Mouse (Mus musculus): Measurements from ENCODE around the gene Tmem165. TPM values are rescaled to one million over a fixed set of nuclear protein-coding genes. Genes with fewer than 3 reads are reported as not detected.

The Tmem165 gene
- polyA plus RNA-seq, 1 experiment from 2014 or later = 59.6 TPM

DNA sequence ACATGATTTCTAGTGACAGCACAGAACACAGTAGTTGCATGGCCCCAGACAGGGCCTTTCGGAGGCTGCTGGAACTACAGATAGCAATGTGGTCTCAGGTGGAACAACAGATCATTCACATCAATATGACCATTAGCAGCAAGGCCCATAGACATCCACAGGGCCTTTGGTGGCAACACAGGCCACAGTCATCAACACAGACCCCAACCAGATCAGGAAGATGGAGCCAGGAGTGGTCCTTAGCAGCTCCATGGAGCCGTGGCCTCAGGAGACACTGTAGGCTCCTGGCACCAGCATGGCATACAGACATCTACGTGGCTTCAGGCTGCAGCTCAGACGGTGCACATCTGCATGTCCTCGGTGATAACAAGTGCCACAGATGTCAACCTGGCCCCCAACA is 20.8 kb upstream of the Tmem165 start:
- no peak overlapping the region for H3K4me3 ChIP-seq (replicated peaks; ENCODE audit: low read length)
- no peak overlapping the region for H3K4me2 ChIP-seq (ENCODE audit: low read depth, low read length)
- H3K4me1 ChIP-seq (ENCODE audit: control insufficient read depth, insufficient read depth, low read length) = no peaks in the 10 kb centered on the region
- H3K9ac ChIP-seq (ENCODE audit: low read length) = no peak overlapping the region
- WGBS = 78% methylated on average over 5 of the region's 5 CpGs
- no peak overlapping the region for H3K27ac ChIP-seq (ENCODE audit: low read length)
- no peak for ATAC-seq (ENCODE audit: insufficient read depth, low FRiP score)
- H3K36me3 ChIP-seq (ENCODE audit: control insufficient read depth, insufficient read depth, low read length) = no peaks in the 10 kb centered on the region
- H3K9me3 ChIP-seq (replicated peaks; ENCODE audit: control insufficient read depth, low read length) = no peaks in the 10 kb centered on the region
- no peaks in the 10 kb centered on the region for H3K27me3 ChIP-seq (ENCODE audit: control insufficient read depth, insufficient read depth, low read length)

DNA sequence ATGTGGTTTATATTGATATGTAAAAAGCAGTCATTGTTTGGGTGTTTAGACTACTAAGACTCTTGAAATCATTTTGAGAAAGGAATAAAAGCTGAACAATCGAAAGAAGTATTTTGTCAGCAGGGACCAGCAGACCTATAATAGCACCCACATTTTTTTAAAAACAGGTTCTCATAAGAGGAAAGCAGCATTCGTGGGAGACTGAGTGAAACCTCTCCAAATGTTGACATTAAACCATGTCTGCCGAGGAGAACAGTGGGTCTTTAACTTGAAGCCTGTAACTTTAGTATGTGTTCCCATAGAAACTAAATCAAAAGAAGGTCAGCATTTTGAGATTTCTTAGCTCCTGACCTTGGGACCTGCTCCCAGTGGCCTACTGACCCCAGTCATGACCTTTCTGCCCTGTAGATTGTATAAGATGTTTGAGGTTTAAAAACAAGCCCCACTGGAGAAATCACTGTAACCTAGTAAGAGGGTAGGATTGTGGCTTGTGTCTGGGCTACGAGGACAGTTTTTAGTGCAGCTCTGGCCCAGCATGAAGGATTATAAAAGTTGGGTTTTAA is 19.8 kb upstream of the Tmem165 start:
- Histone ChIP-seq H3K27ac (ENCODE audit: low read length) (no peak overlapping the region), H3K4me3 (replicated peaks; ENCODE audit: low read length) (no peak overlapping the region), H3K36me3 (ENCODE audit: control insufficient read depth, insufficient read depth, low read length) (no peaks in the 10 kb centered on the region), H3K9ac (ENCODE audit: low read length) (no peak overlapping the region), H3K27me3 (ENCODE audit: control insufficient read depth, insufficient read depth, low read length) (no peaks in the 10 kb centered on the region), H3K9me3 (replicated peaks; ENCODE audit: control insufficient read depth, low read length) (no peaks in the 10 kb centered on the region), H3K4me1 (ENCODE audit: control insufficient read depth, insufficient read depth, low read length) (no peaks in the 10 kb centered on the region), H3K4me2 (ENCODE audit: low read depth, low read length) (no peak overlapping the region)
- no peak for ATAC-seq (ENCODE audit: insufficient read depth, low FRiP score)
- 50% methylated on average over 4 of the region's 4 CpGs for WGBS

DNA sequence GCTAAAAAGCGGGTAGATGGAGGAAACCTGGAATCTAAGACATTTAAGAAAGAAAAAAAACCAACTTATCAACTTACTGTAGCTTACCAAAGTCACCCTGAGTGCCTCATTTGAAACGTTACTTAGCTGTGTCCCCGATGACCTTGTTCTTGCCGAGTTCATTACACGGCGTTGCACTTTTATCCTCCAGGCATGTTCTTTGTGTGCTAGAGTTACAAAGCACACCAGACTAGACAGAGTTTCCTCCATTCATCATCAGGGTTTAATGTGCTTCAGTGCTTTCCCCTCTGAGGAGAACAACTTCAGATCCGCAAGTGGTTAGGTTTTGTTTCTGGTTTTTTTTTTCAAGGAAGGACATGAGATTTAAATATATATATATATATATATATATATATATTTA is 18.9 kb upstream of the Tmem165 start:
- 65% methylated on average over 7 of the region's 7 CpGs for WGBS
- Histone ChIP-seq H3K4me1 (ENCODE audit: control insufficient read depth, insufficient read depth, low read length) (no peaks in the 10 kb centered on the region), H3K9ac (ENCODE audit: low read length) (no peak overlapping the region), H3K36me3 (ENCODE audit: control insufficient read depth, insufficient read depth, low read length) (no peaks in the 10 kb centered on the region), H3K4me3 (replicated peaks; ENCODE audit: low read length) (no peak overlapping the region), H3K27me3 (ENCODE audit: control insufficient read depth, insufficient read depth, low read length) (no peaks in the 10 kb centered on the region), H3K9me3 (replicated peaks; ENCODE audit: control insufficient read depth, low read length) (no peaks in the 10 kb centered on the region), H3K4me2 (ENCODE audit: low read depth, low read length) (no peak overlapping the region), H3K27ac (ENCODE audit: low read length) (no peak overlapping the region)
- ATAC-seq (ENCODE audit: insufficient read depth, low FRiP score) = no peak

DNA sequence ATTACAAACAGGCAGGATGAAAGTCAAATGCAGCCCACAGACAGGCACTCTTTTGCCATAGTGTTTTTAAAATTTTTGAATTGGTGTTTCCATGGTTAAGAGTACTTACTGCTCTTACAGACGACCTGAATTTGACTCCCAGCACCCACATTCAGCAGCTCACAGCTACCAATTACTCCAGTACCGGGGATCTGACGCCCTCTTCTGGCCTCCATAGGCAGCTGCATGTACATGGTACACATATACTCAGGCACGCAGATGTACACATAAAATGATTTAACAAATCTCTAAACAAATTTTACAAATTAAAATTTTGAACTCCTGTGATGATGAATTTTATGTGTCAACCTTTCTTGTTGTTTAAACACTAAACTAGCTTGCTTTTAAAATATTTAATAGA is 13.2 kb upstream of the Tmem165 start:
- H3K4me3 ChIP-seq (replicated peaks; ENCODE audit: low read length) = no peak overlapping the region
- ATAC-seq (ENCODE audit: insufficient read depth, low FRiP score) = no peak
- WGBS = 79% methylated on average over 4 of the region's 4 CpGs

DNA sequence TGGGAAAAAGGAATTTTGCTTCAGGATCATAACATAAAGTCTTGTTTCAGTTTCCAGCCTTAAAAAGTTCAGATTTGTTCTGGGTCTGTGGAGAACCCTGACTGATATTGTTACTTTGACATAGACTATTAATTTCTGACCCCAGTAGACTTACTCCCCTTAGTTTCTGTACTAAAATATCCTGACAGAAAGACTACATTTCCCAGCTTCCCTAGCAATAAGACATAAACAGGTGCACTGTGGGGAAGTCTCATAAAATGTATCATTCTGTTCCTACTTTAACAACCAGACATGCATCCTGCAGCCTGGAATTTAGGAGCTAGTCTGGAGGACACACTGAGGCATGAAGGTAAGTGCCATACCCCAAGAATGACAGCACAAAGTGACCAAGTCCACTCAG is 12.6 kb upstream of the Tmem165 start:
- Histone ChIP-seq H3K27ac (ENCODE audit: low read length) (no peak overlapping the region), H3K27me3 (ENCODE audit: control insufficient read depth, insufficient read depth, low read length) (no peaks in the 10 kb centered on the region), H3K4me1 (ENCODE audit: control insufficient read depth, insufficient read depth, low read length) (no peaks in the 10 kb centered on the region), H3K4me2 (ENCODE audit: low read depth, low read length) (no peak overlapping the region), H3K9ac (ENCODE audit: low read length) (no peak overlapping the region), H3K9me3 (replicated peaks; ENCODE audit: control insufficient read depth, low read length) (no peaks in the 10 kb centered on the region), H3K4me3 (replicated peaks; ENCODE audit: low read length) (no peak overlapping the region), H3K36me3 (ENCODE audit: control insufficient read depth, insufficient read depth, low read length) (no peaks in the 10 kb centered on the region)
- no peak for ATAC-seq (ENCODE audit: insufficient read depth, low FRiP score)

More for the DNA sequence above, 13.2 kb upstream of the Tmem165 start:
- no peak overlapping the region for H3K4me2 ChIP-seq (ENCODE audit: low read depth, low read length)
- H3K9ac ChIP-seq (ENCODE audit: low read length) = no peak overlapping the region
- no peaks in the 10 kb centered on the region for H3K9me3 ChIP-seq (replicated peaks; ENCODE audit: control insufficient read depth, low read length)
- H3K4me1 ChIP-seq (ENCODE audit: control insufficient read depth, insufficient read depth, low read length) = no peaks in the 10 kb centered on the region
- H3K27me3 ChIP-seq (ENCODE audit: control insufficient read depth, insufficient read depth, low read length) = no peaks in the 10 kb centered on the region
- H3K36me3 ChIP-seq (ENCODE audit: control insufficient read depth, insufficient read depth, low read length) = no peaks in the 10 kb centered on the region
- no peak overlapping the region for H3K27ac ChIP-seq (ENCODE audit: low read length)

DNA sequence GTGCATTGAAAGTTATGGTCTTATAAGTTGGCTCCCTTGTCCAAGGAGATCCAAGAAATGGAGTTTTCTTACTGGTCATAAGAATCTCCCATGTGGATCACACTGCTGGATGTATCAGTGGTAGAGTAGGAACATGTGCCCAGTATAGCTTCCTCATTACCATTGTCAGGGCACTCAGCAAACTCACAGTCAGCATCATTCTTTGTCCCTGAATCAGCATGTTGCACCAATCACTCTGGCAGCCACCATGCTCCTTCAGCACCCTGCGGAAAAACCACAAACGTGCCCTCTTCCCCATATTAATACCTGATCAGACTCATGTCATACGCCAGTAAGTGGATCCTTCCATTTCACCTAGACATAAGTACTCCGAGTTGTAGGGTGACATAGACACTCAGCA is 8.6 kb upstream of the Tmem165 start:
- Histone ChIP-seq H3K27ac (ENCODE audit: low read length) (no peak overlapping the region), H3K9ac (ENCODE audit: low read length) (no peak overlapping the region), H3K9me3 (replicated peaks; ENCODE audit: control insufficient read depth, low read length) (no peaks in the 10 kb centered on the region), H3K4me1 (ENCODE audit: control insufficient read depth, insufficient read depth, low read length) (no peaks in the 10 kb centered on the region; the same call in 1 of the 2 replicates), H3K4me2 (ENCODE audit: low read depth, low read length) (no peak overlapping the region), H3K27me3 (ENCODE audit: control insufficient read depth, insufficient read depth, low read length) (no peaks in the 10 kb centered on the region), H3K36me3 (ENCODE audit: control insufficient read depth, insufficient read depth, low read length) (no peaks in the 10 kb centered on the region), H3K4me3 (replicated peaks; ENCODE audit: low read length) (no peak overlapping the region)
- 91% methylated on average over 4 of the region's 4 CpGs for WGBS
- ATAC-seq (ENCODE audit: insufficient read depth, low FRiP score) = no peak

DNA sequence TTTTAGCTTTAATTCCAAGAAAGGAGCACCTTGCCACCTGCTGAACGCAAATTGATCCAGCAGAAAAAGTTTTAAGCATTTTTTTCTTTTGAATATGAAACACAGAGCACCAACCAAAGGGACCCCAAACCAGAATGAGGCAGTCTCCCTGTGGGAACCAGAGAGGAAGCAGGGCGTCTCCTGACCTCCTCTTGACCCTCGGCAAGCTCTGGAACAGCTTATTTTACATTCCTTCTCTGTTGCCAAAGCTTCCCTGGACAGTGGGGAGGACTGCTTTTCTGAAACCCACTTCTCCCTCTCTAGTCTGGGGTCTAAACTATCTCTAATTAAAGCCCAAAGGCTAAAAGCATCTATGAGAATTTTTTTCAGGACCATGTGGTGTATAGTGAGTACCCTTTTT is 7.3 kb upstream of the Tmem165 start:
- Histone ChIP-seq H3K9ac (ENCODE audit: low read length) (no peak overlapping the region), H3K9me3 (replicated peaks; ENCODE audit: control insufficient read depth, low read length) (no peaks in the 10 kb centered on the region), H3K4me3 (replicated peaks; ENCODE audit: low read length) (no peak overlapping the region), H3K4me1 (ENCODE audit: control insufficient read depth, insufficient read depth, low read length) (no peaks in the 10 kb centered on the region; the same call in 1 of the 2 replicates), H3K36me3 (ENCODE audit: control insufficient read depth, insufficient read depth, low read length) (no peaks in the 10 kb centered on the region), H3K27ac (ENCODE audit: low read length) (no peak overlapping the region), H3K4me2 (ENCODE audit: low read depth, low read length) (no peak overlapping the region), H3K27me3 (ENCODE audit: control insufficient read depth, insufficient read depth, low read length) (no peaks in the 10 kb centered on the region)
- ATAC-seq (ENCODE audit: insufficient read depth, low FRiP score) = no peak
- WGBS = 31% methylated on average over 3 of the region's 3 CpGs

DNA sequence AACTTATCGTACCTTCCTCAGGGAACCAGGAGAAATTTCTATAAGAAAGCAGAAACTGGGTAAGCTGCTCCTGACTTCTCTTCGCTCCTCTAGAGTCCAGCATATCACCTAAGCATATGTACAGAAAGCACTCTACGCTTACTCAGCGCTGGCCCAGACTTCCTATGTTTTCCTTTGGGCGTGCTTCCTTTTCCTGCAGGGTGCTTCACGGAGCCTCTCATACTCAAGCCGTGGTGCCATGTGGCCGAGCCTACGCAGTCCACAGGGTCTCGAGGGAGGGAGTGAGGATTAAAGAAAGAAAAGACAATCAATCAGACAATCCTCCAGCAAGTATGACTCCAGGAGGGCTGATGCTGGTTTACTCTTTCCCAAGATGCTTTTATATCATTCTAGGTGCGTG is 6.8 kb upstream of the Tmem165 start:
- no peak overlapping the region for H3K27ac ChIP-seq (ENCODE audit: low read length)
- WGBS = 52% methylated on average over 11 of the region's 11 CpGs
- no peak for ATAC-seq (ENCODE audit: insufficient read depth, low FRiP score)

DNA sequence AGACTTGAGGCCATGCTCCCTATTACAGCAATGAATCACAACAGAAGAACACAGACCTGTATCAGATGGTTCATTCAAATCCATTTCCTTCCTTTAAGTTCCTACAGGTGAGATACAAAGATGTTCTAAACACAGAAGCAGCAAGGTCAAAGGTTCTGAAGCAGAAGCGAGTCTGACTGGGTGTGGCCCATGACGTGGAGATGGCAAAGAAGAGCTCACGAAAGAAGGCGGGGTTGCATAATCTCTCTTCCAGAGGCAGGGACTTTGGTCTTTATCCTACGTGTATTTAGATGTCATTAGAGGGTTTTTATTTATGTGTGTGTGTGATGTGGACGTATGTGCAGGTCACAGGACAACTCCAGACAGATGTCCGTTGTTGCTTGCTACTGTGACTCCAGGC is 6.0 kb upstream of the Tmem165 start:
- Histone ChIP-seq H3K9ac (ENCODE audit: low read length) (no peak overlapping the region), H3K27ac (ENCODE audit: low read length) (no peak overlapping the region), H3K4me2 (ENCODE audit: low read depth, low read length) (no peak overlapping the region), H3K4me3 (replicated peaks; ENCODE audit: low read length) (no peak overlapping the region), H3K27me3 (ENCODE audit: control insufficient read depth, insufficient read depth, low read length) (no peaks in the 10 kb centered on the region), H3K9me3 (replicated peaks; ENCODE audit: control insufficient read depth, low read length) (no peaks in the 10 kb centered on the region), H3K4me1 (ENCODE audit: control insufficient read depth, insufficient read depth, low read length) (no peaks in the 10 kb centered on the region; the same call in 1 of the 2 replicates), H3K36me3 (ENCODE audit: control insufficient read depth, insufficient read depth, low read length) (no peaks in the 10 kb centered on the region)
- no peak for ATAC-seq (ENCODE audit: insufficient read depth, low FRiP score)
- 68% methylated on average over 7 of the region's 7 CpGs for WGBS

More for the DNA sequence above, 6.8 kb upstream of the Tmem165 start:
- Histone ChIP-seq H3K4me2 (ENCODE audit: low read depth, low read length) (no peak overlapping the region), H3K9ac (ENCODE audit: low read length) (no peak overlapping the region), H3K4me1 (ENCODE audit: control insufficient read depth, insufficient read depth, low read length) (no peaks in the 10 kb centered on the region; the same call in 1 of the 2 replicates), H3K27me3 (ENCODE audit: control insufficient read depth, insufficient read depth, low read length) (no peaks in the 10 kb centered on the region), H3K36me3 (ENCODE audit: control insufficient read depth, insufficient read depth, low read length) (no peaks in the 10 kb centered on the region), H3K9me3 (replicated peaks; ENCODE audit: control insufficient read depth, low read length) (no peaks in the 10 kb centered on the region), H3K4me3 (replicated peaks; ENCODE audit: low read length) (no peak overlapping the region)

DNA sequence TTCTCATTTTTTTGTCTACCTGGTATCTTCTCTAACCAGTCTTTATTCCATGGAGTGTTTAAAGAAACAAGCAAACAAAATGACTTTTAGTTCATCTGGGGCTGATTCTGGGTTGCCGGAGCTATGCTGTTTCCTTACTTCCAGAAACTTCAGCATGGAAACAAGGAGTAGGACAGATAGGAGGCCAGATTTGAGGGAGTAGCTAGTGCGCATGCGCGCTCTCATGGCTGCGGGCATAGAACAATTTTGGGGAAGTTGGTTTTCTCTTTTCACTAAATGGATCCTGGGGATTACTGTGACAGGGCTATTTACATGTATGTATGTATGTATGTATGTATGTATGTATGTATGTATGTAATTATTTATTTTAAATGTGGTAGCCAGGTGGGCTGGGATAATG is 4.5 kb upstream of the Tmem165 start:
- Histone ChIP-seq H3K4me3 (replicated peaks; ENCODE audit: low read length) (no peak overlapping the region), H3K4me1 (ENCODE audit: control insufficient read depth, insufficient read depth, low read length) (peaks cover 6% of the 10 kb centered on the region; the same call in 1 of the 2 replicates), H3K27ac (ENCODE audit: low read length) (no peak overlapping the region), H3K27me3 (ENCODE audit: control insufficient read depth, insufficient read depth, low read length) (no peaks in the 10 kb centered on the region), H3K36me3 (ENCODE audit: control insufficient read depth, insufficient read depth, low read length) (no peaks in the 10 kb centered on the region), H3K9ac (ENCODE audit: low read length) (no peak overlapping the region), H3K4me2 (ENCODE audit: low read depth, low read length) (no peak overlapping the region), H3K9me3 (replicated peaks; ENCODE audit: control insufficient read depth, low read length) (no peaks in the 10 kb centered on the region)
- no peak for ATAC-seq (ENCODE audit: insufficient read depth, low FRiP score)
- 96% methylated on average over 5 of the region's 5 CpGs for WGBS

All from stomach, embryonic 16.5 days (tissue).